Mouse (Mus musculus): Measurements from ENCODE around the gene Fbxl19.

DNA sequence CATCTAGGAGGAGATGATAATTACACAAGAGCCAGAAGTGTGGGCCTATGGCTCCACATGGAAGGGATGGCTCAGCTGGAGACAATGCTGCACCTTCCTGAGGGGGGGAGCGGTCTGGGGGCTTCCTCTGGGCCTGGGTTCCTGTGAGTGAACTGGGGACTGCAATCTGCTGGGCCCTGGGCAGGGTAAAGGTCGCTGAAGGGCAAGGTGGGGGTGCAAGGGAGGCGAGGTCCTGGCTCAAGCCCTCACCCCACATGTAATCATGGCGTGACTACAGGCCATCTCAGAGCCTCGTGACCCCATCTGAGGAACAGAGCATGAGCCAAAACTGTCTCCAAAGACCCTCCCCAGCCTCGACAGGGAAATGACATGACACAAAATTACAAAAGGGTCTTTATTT lies 39.7 kb upstream of the Fbxl19 start:
- TF ChIP-seq HCFC1 (IDR thresholded peaks at IDR 0.05; ENCODE audit: low read depth, low read length), result no peak
- no peak for TF ChIP-seq GABPA (IDR thresholded peaks at IDR 0.05; ENCODE audit: insufficient replicate concordance, low read depth, low read length)
- no peak for TF ChIP-seq MAFK (IDR thresholded peaks at IDR 0.05; ENCODE audit: insufficient replicate concordance, low read length)
- TF ChIP-seq ETS1 (conservative IDR thresholded peaks at IDR 0.05; ENCODE audit: low read depth, low read length), result no peak
- TF ChIP-seq CTCF (conservative IDR thresholded peaks at IDR 0.05 in 1 of 2, IDR thresholded peaks at IDR 0.05 in 1 of 2; ENCODE audit: low read depth in 2 of 2, low read length in 2 of 2), result no peak
- no peak for TF ChIP-seq EP300 (IDR thresholded peaks at IDR 0.05; ENCODE audit: low read length)
- TF ChIP-seq UBTF (IDR thresholded peaks at IDR 0.05; ENCODE audit: low read depth, low read length), result no peak
- no peak for TF ChIP-seq MAX (IDR thresholded peaks at IDR 0.05; ENCODE audit: low read length)
- no peak for TF ChIP-seq CHD2 (IDR thresholded peaks at IDR 0.05; ENCODE audit: low read length)

Data from CH12.LX (cell line).